Mouse (Mus musculus) right cerebral cortex, postnatal 14 days (tissue): Measurements from ENCODE around the gene Gm49373.
"Not testable (repeated sequence)": the region's sequence is repeated elsewhere in the genome, so short reads cannot be mapped to it uniquely, and the experiment has no call there.

Source experiments
- DNase-seq: peaks from one replicate; pipeline ENCODE4 v3.0.0; 2022

Gm49373 gene

DNA sequence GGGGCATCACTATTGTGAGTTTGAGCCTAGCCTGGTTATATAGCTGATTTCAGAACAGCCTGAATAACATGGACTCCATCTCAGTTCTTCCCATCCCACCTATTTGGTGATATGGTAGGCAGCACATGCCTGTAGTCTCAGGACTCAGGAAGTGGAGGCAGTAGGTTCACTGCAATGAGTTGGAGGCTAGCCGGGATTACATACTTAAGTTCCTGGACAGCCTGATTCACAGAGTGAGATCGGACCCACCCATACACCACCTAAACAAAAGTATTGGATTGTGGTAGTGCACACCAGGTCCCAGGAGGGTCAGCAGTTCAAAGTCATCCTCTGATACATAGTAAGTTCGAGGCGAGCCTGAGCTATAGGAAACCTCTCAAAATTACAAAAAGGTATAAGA, 255 bp downstream of the Gm49373 start:
- no peak for DNase-seq

DNA sequence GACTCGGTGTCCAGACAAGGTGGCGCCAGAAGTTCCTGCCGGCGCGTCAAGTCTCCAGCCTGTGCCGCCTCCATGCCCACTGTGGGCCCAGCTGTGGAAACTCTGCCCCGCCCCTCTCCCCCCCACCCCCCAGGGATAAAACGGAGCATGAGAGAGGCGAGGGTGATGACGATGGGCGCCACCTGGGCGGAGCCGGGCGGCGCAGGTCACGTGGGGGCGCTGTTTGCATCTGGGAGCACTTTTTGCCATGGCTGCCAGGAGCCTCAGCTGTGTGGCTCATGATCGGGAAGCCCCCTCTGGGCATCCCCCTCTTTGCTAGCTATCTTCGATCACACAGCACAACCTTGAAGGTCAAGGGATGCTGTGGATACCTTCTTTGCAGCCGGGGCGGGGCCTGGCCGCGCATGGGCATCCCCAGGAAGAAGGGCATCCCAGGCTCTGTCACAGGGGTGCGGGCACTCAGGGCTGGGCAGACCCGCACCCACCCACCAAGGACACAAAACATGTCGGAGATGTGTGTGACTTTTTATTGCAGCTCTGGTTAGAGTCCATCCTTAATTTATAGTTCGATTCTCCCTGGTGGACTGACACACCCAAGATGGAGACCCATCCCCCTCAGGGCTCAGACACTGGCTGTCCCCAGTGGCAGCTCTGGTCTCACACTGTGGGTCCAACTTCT, 5.8 kb downstream of the Gm49373 start, which contains the start of gene Zglp1:
Gene Zglp1, minus strand, starts transcription at position 88 of the 679 bp plus-strand sequence.
- no peak for DNase-seq

DNA sequence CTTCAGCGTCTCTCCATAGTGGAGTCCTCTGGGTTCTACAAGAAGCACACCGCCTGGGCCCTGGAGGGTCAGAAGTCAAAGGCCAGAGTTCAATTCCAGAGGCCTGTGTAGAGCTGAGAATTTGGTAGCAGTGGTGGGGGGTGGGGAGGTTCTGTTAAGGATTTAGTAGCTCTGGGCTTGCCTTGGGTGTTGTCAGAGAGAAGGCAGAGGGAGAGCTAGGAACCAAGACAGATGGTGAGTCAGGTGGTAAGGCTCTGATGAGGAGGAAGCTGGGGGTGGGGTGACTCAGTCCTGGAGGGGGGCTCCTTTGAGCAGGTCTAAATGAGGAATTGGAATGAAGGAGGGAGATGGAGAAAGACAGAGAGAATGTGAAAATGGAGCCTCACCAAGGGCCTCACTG, 10.0 kb downstream of the Gm49373 start:
- DNase-seq: peak; percentile 50

DNA sequence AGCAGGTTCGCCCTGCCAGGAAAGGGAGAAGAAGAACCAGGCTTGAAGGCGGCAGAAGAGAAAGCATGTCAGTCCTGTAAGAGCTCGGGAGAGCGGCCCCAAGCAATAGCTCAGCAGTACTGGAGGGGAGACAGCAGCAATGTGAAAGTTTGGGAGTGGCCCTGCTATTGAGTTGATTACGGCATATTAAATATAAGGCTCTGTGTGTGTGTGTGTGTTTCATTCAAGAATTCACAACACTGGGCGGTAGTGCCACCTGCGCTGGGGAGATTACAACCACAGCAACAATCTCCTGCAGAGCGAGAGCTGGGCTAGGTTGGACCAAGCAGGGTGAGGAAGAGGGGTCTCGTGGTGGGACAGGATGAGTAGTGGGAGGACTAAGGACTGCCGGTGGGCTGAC, 21.3 kb downstream of the Gm49373 start:
- DNase-seq: no peak

DNA sequence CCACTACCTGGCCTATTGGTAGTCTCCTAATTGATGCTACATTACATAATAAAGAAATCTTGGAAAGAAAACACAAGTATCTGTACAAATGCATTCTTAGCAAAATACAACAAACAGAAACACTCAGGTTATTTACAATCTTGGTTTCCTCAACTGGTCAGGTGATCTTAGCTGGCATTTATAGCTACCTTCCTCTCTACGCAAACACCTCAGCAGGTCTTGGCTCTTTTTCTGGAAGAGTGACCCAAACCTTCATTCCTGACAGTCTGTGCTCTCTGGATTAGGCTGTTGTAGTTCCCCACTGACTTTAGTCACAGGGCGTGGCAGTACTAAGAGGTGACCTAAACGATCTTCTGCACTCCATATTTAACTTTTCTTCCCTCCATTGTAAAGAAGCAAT, 27.7 kb downstream of the Gm49373 start:
- no peak for DNase-seq

DNA sequence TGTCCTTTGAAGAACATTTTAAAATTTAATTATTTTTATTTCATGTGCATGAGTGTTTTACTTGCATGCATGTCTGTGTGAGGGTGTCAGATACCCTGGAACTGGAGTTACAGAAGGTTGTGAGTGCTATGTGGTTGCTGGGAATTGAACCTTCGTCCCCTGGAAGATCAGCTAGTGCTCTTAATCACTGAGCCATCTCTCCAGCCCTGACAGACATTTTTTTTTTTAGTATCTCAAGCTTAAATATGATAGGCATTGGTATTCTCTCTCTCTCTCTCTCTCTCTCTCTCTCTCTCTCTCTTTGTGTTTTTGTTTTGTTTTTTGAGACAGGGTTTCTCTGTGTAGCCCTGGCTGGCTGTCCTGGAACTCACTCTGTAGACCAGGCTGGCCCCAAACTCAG, 28.1 kb downstream of the Gm49373 start:
- DNase-seq: not testable (repeated sequence)

DNA sequence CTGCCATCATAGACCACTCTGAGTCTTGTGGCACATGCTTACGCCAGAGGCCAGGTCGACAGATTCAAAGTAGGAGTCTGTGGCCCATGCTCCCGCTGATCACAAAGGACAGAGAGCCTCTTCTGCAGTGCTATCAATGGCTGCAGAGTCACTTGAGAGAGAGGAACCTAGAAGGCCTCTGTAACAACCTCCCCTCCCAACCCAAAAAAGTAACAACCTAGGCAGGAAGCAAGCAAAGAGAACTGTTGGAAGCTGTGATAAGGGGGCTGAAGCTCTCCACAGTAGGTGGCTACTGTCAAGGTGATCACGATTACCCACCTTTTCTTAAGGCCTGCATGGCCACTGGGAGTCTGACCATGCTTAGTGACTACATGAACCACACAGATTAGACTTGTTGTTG, 29.3 kb downstream of the Gm49373 start:
- no peak for DNase-seq

DNA sequence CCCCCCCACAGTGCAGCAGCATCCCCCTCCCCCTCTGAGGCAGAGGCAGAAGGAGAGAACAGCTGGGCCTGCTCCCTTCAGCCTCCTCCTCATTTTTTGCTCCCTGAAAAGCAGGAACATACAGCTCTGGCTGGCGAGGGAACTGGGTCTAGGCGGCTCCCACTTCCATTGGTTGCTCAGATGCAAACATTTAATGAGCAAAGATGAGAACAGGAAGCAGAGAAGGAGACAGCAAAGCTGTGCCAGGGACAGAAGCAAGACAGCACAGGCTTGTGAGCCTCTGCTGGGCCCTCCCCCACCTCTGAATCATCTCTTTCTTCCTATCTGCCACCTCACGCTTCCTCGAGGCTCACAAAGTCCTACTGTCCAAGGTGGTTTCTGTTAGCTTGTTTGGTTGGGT, 31.6 kb downstream of the Gm49373 start:
- DNase-seq: peak; percentile 50

DNA sequence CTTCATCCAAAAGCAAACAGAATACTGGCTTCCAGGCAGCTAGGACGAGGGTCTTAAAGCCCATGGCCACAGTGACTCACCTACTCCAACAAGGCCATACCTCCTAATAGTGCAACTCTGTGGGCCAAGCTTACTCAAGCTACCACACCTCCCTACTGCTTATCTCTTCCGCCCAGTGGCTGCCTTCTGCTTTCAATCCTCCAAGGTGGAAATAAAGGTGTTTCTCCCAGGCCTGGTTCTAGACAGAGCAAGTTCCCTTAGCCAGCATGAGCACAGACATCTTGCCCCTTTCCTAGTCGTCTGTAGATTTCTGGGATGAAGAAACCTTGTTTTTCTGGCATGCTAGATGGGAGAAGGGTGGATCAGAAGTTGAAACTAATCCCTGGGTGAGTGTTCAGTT, 33.1 kb downstream of the Gm49373 start:
- DNase-seq: no peak

DNA sequence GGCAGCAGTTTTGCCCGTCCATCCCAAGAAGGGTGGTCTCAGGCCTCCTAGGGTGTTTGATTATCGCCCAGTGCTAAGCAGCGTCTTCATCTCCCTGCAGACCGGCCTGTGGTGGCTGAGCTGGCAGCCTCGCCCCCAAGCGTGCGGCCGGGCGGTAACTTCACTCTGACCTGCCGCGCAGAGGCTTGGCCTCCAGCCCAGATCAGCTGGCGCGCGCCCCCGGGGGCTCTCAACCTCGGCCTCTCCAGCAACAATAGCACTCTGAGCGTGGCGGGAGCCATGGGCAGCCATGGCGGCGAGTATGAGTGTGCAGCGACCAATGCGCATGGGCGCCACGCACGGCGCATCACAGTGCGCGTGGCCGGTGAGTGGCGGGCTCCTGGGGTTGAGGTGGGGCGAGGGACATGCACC, 35.4 kb downstream of the Gm49373 start:
- peak; percentile 42 for DNase-seq

DNA sequence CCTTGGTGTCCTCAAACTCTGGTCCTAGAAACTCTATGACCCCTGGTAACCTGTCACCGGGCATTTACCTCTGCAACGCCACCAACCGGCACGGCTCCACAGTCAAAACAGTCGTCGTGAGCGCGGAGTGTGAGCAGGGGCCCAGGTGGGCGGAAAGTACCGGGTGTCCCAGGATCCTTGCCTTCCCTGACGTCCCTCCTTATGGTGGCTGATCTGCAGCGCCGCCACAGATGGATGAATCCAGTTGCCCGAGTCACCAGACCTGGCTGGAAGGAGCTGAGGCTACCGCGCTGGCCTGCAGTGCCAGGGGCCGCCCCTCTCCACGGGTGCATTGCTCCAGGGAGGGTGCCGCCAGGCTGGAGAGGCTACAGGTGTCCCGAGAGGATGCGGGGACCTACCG, 36.2 kb downstream of the Gm49373 start:
- peak; percentile 27 for DNase-seq

DNA sequence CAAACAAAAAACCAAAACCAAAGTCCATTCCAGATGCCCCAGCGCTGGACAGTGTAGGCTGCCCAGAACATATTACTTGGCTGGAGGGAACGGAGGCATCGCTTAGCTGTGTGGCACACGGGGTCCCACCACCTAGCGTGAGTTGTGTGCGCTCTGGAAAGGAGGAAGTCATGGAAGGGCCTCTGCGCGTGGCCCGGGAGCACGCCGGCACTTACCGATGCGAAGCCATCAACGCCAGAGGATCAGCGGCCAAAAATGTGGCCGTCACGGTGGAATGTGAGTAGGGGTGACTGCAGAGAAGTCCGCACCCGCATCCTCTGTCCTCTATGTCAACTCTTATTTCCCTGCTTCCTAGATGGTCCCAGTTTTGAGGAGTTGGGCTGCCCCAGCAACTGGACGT, 36.7 kb downstream of the Gm49373 start:
- no peak for DNase-seq

DNA sequence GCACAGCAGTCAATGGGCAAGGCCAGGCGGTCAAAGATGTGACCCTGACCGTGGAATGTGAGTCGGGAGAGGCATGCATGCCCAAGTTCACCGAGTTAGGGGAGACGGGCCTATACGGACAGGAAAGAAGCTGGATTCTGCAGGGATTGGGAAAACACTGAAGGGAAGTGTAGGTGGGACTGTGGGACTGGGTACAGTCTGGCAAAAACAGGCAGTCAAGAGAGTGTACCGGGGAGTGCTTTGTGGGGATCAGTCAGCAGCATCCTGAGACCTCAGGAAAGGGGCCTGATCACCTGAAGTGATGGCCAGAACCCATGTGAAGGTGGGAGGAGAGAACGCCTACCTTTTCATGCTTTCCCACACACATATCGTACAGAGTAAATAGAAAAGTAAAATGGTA, 37.3 kb downstream of the Gm49373 start:
- no peak for DNase-seq

DNA sequence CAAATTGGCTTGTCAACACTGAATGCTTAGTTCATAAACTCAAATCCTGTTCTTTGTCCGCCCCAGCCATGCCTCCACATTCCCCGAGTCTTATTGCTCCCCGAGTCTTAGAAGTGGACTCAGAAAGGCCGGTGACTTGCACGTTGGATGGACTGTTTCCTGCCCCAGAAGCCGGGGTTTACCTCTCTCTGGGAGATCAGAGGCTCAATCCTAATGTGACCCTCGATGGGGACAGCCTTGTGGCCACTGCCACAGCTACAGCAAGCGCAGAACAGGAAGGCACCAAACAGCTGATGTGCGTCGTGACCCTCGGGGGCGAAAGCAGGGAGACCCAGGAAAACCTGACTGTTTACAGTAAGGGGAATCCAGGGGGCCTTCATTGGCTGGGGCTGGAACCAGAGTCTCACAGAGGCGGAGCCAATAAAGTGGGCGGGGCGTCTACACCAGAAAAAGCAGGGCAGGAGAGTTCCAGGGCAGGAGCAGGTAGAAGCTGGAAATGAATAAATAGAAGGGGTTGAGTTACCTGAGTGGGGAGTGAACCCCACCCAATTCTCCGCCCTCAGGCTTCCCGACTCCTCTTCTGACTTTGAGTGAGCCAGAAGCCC, 38.3 kb downstream of the Gm49373 start:
- DNase-seq: no peak

DNA sequence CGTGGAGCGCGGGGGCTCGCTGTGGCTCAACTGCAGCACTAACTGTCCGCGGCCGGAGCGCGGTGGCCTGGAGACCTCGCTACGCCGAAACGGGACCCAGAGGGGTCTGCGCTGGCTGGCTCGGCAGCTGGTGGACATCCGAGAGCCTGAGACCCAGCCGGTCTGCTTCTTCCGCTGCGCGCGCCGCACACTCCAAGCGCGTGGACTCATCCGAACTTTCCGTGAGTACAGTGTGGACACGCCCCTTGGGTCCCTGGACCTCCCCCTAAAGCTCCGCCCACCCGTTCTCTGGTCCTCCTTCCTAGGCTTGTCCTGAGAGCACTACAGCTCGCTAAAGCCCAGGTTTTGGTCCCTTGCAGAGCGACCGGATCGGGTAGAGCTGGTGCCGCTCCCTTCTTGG, 39.8 kb downstream of the Gm49373 start:
- peak; percentile 70 for DNase-seq

DNA sequence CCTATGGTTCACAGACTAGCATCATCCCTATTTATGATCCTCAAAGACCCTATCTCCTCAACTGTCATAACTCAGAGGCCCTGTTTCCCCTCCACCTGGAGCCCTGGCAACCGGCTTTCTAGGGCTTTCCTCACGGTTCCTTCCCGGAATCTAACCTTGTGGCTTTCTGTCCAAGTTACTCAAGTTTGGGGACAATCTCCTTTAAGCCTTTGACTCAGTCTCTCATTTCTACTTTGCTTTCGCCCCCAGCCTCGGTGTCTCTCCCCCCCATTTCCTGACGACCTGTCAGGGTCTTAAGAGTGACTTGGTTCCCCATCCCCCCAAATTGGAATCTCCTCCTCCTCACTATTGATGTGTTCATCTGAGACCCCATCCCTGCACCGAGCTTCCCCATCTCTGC, 40.4 kb downstream of the Gm49373 start:
- DNase-seq: no peak

DNA sequence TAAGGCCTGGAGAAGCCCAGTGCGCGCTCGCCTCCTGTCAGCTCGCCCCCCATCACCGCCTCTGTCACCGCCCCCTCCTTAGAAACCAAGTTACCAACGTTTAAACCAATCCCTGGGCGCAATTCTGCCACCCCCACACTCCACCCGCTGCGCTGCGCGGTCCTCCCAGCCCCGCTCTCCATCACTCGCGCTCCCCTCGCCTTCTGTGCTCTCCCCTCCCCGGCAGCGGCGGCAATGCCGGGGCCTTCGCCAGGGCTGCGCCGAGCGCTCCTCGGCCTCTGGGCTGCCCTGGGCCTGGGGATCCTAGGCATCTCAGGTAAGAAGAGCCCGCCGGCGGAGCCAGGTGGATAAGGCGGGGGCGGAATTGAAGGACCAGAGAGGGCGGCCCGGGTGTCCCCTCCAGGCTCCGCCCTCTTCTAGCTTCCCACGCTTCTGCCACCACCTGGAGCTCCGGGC, 41.0 kb downstream of the Gm49373 start, which contains the start of gene Icam5:
Gene Icam5, plus strand, starts transcription at position 178 of the 456 bp plus-strand sequence.
- DNase-seq: peak; percentile 80

DNA sequence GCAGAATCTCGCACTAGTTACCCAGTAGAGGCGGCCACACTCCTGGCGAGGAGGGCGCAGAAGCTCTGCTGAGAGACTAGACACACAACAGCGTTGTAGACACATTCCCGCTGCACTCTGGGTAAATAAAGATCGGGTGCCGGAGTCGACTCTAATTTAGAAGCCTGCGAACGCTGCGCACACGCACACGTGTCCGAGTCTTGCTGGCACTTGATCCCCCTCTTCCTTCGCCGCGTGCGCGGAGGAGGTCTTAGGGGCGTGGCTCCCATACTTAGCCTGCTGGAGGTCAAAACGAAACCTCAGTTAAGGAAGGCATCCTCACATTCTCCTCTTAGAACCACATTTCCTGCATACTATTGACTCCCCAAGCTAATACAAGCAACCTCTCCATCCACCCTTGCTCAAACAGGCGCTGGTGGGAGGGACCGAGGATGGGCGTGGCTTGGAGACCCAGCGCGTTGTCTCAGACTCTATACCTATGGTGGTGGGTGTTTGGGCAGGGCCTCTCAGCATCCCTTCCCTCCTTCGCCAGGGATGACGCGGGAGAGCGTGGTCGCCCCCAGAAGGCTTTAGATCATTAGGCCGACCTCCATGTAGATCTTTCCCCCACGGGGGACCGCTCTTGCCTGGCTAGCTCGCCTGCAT, 41.5 kb downstream of the Gm49373 start:
- peak; percentile 75 for DNase-seq

DNA sequence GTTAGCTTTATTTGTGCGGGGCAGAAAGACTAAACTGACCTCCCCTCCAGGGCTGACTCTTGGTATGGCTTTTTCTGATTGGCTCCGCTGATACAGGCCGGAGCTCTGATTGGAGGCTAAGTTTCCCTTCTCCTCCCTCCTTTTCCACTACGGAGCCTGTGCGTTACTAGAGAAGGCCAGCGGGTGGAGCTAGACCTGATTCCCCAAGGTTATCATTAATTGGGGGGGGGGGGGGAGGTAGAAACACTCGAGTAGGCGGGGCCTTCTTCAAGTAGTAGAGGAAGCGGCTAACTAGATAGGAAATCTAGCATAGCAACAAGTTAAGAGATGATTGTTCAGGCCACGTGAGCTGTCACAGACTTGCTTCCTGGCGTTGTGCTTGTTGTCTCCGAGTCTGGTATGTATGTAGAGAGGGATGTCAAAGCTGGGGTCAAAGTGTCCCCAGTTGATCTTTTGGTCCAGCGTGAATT, 42.1 kb downstream of the Gm49373 start:
- DNase-seq: peak; percentile 87

DNA sequence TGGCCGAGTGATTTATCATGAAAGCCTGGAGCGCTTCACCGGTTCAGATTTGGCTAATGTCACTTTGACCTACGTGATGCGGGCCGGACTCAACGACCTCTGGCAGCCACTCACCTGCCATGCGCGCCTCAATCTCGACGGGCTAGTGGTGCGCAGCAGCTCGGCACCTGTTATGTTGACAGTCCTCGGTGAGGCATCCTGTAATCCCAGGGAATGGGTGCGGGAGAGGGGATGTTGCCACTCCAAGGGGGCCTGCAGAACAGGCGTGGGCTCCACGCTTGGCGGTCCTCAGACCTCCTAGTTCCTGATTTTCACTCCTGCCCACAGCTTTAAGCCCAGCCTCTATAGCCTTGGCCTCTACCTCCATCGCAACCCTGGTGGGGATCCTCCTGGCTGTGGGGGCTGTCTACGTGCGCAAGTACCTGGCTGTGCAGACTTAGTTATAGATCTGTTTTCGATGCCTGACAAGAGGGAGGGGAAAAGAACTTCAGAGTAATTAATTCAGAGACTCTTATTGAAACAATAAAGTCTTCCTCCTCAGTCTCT, 42.8 kb downstream of the Gm49373 start:
- DNase-seq: no peak

DNA sequence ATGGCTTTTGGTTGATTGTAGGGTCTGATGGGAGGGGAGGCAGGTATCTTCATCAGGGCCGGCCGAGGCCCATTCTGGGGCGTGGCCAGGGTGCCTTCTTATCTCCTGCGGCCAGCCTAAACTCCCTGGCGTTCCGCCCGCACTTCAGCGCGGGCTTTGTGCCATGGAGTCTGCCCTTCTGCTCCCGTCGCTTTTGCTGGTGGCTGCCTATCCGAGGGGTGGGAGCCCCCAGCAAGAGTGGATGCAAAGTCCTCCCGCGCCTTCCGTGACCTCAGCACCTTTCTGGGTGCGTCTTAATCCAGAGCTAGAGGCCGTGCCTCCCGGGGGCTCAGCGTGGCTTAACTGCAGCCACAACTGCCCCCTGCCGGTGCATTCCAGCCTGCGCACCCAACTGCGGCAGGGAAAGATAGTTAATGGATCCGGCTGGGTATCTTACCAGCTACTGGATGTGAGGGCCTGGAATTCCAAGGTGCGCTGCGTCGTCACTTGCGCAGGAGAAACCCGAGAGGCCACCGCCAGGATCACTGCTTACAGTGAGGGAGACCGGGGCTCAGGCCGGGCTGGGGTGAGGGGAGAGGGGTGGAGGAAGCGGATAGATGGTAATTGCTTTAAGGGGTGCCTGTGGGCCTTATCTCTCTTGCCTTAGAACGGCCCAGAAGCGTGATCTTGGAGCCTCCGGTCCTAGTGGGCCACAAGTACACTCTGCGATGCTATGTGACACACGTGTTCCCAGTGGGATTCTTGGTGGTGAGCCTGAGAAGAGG, 43.4 kb downstream of the Gm49373 start, which contains the start of gene Icam4:
Gene Icam4, plus strand, starts transcription at position 83 of the 764 bp plus-strand sequence.
- DNase-seq: peak; percentile 79

DNA sequence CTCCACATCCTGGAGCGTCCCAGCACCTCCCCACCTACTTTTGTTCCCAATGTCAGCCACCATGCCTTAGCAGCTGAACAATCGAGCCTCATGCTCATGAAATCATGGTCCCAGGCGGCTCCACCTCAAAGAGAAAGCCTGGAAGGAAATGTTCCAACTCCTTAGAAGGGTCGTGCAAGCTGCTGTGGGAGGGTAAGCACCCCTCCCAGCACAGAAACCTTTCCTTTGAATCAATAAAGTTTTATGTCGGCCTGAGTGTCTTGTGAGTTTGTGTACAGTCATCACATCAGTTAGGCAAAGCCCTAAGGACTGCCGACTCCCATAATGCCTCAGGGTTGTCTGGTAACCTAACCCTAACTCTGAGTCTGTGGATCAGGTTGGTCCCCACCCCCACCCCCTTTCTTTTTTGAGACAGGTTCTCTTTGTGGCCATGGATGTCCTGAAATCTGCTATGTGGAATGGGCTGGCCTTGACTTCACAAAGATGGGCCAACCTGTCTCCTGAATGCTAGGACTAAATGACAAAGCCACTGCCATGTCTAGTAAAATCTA, 44.3 kb downstream of the Gm49373 start:
- no peak for DNase-seq
